Mouse (Mus musculus) heart, embryonic 16.5 days (tissue): Measurements from ENCODE around the gene Dnah14. TPM values are rescaled to one million over a fixed set of nuclear protein-coding genes. Genes with fewer than 3 reads are reported as not detected.

Source experiments
- ATAC-seq: fragments of 200-750 bp; cut with Nextera tagmentation; replicated peaks from 2 replicates; pipeline ENCODE4 v1.8.0; 2017; ENCODE audit warnings: moderate number of reproducible peaks; ENCODE audit not compliant: insufficient read depth, low FRiP score; ENCODE audit errors: extremely low read depth
- H3K27ac ChIP-seq: fragments of 300-500 bp; sonication (generic); 2 replicates; pipeline ENCODE4 v1.5.1; 2014; ENCODE audit warnings: mild to moderate bottlenecking, low read length, control low read depth, moderate library complexity
- H3K27me3 ChIP-seq: fragments of 300-500 bp; sonication (generic); 2 replicates; pipeline ENCODE4 v1.6.1; 2014; ENCODE audit warnings: low read length, mixed read lengths; ENCODE audit not compliant: control insufficient read depth, insufficient read depth
- H3K36me3 ChIP-seq: fragments of 300-500 bp; sonication (generic); 2 replicates; pipeline ENCODE4 v1.6.1; 2014; ENCODE audit not compliant: control insufficient read depth, insufficient read depth
- H3K4me1 ChIP-seq: fragments of 300-500 bp; sonication (generic); 2 replicates; pipeline ENCODE4 v1.6.1; 2014; ENCODE audit warnings: low read length, mixed read lengths; ENCODE audit not compliant: control insufficient read depth, insufficient read depth
- H3K4me2 ChIP-seq: fragments of 300-500 bp; sonication (generic); 2 replicates; pipeline ENCODE4 v1.6.1; 2014; ENCODE audit warnings: low read depth, mild to moderate bottlenecking, control low read depth, low read length
- H3K4me3 ChIP-seq: fragments of 300-500 bp; sonication (generic); 2 replicates; pipeline ENCODE4 v1.5.1; 2014; ENCODE audit warnings: mild to moderate bottlenecking, control low read depth, low read length
- H3K9ac ChIP-seq: fragments of 300-500 bp; sonication (generic); 2 replicates; pipeline ENCODE4 v1.6.1; 2014; ENCODE audit warnings: low read length, control low read depth
- H3K9me3 ChIP-seq: fragments of 300-500 bp; sonication (generic); replicated peaks from 2 replicates; pipeline ENCODE4 v1.6.1; 2016; ENCODE audit warnings: low read length; ENCODE audit not compliant: control insufficient read depth
- WGBS: fragments of 180-500 bp; shearing (Covaris S2); extraction: QIAGEN DNeasy Blood & Tissue Kit; methylation state at CpG from one replicate; pipeline ENCODE4 v1.1.7; 2014; 5-methylcytosine and 5-hydroxymethylcytosine counted together
- polyA plus RNA-seq: library from polyadenylated mRNA; unstranded; fragments of >200 nt; fragmentation: Nextera tagmentation; extraction: Ambion mirVana; gene quantifications from 2 replicates; pipeline ENCODE4 v1.2.1, GENCODE M21; 2015

Dnah14 gene
- polyA plus RNA-seq, 1 experiment from 2014 or later = 0.80 TPM

DNA sequence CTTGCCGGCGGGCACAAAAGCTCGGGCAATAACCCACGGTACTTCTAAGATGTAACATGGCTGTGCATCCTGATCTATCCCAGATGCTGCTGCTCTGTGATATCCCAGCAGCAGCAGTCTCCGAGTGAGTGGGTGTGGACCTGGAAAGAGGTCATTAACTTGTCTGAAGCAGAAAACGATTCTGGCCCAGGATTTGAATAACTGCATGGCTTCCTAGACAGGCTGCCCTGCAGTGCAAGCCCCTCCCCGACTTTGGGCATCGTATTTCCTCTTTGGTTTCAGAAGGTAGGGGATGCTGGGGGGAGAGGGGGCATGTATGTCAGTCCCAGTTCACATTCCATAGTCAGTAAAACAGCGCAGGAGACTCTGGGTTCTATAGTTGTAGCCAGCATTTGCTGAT is 6.9 kb upstream of the Dnah14 start:
- no peak for ATAC-seq
- no peaks in the 10 kb centered on the region for H3K27me3 ChIP-seq
- no peak overlapping the region for H3K4me2 ChIP-seq
- no peaks in the 10 kb centered on the region for H3K36me3 ChIP-seq
- no peak overlapping the region for H3K9ac ChIP-seq
- H3K4me1 ChIP-seq = no peaks in the 10 kb centered on the region
- no peak overlapping the region for H3K27ac ChIP-seq
- H3K4me3 ChIP-seq = no peak overlapping the region
- WGBS = 73% methylated on average over 9 of the region's 9 CpGs
- H3K9me3 ChIP-seq = no peaks in the 10 kb centered on the region

DNA sequence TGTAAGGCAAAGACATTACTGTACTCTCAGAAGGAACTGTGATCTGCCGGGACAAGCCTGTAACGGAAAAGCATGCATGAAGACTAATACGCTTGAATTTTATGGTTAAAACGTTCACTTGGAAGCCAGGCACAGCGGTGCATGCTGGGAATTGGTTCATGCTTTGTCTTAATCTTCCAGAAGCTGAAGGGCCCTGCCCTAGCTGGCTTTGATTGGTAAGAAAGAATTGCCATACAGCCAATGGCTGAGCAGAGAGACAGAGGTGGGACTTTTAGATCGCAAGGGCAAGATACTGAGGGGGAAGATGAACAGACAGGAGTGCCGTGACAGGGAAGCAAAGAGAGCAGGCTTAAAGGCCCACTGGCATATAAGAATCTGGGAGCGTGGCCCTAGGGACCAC is 6.8 kb downstream of the Dnah14 start:
- no peak overlapping the region for H3K4me2 ChIP-seq
- no peaks in the 10 kb centered on the region for H3K4me1 ChIP-seq
- no peak overlapping the region for H3K9ac ChIP-seq
- no peaks in the 10 kb centered on the region for H3K9me3 ChIP-seq
- H3K27me3 ChIP-seq = no peaks in the 10 kb centered on the region
- H3K4me3 ChIP-seq = no peak overlapping the region
- H3K36me3 ChIP-seq = no peaks in the 10 kb centered on the region
- WGBS = 62% methylated on average over 8 of the region's 8 CpGs
- no peak for ATAC-seq
- H3K27ac ChIP-seq = no peak overlapping the region

DNA sequence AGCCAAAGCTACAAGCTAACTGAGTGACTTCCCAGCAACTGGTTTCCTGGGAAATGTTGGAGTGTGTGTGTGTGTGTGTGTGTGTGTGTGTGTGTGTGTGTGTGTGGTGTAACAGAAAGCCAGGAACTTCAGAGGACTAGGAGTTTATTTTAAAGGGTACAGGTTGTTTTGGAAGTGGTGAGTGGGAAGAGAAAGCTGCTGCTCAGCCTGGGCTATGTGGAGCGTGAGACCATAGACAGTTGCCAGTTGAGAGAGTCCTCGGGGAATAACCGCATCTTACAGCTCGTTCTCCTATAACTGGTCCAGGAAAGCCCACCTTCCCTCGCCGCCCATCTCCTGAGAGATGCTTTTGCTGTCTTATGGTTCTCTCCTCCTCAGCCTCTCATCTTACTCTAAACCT is 12.8 kb downstream of the Dnah14 start:
- no peak for ATAC-seq
- Histone ChIP-seq H3K4me3 (no peak overlapping the region), H3K9me3 (no peaks in the 10 kb centered on the region), H3K27ac (no peak overlapping the region), H3K36me3 (no peaks in the 10 kb centered on the region), H3K27me3 (no peaks in the 10 kb centered on the region), H3K4me1 (no peaks in the 10 kb centered on the region), H3K4me2 (no peak overlapping the region), H3K9ac (no peak overlapping the region)
- WGBS = 73% methylated on average over 6 of the region's 6 CpGs

DNA sequence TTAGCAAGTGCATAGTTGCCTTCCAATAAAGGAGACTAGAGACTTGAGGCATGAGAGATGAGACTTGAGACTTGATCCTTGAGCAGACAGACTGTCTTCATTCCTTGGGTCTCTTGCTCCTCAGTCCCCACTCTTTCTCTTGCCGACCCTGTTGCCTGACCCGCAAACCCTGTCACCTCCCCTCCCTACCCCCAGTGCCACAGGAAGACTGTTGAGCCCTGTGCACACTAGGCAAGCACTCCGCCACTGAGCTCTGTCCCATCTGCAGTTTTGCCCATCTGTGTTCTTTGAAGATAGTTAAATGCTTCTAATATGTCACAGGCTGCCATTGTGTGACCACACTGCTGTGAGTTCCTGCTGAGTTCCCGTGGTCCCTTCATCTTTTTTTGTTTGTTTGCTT is 23.0 kb downstream of the Dnah14 start:
- no peaks in the 10 kb centered on the region for H3K27me3 ChIP-seq
- no peak overlapping the region for H3K27ac ChIP-seq
- no peaks in the 10 kb centered on the region for H3K4me1 ChIP-seq
- no peak overlapping the region for H3K9ac ChIP-seq
- no peak overlapping the region for H3K4me3 ChIP-seq
- H3K36me3 ChIP-seq = no peaks in the 10 kb centered on the region
- no peaks in the 10 kb centered on the region for H3K9me3 ChIP-seq
- WGBS = 53% methylated on average over 4 of the region's 4 CpGs
- ATAC-seq = no peak
- no peak overlapping the region for H3K4me2 ChIP-seq

DNA sequence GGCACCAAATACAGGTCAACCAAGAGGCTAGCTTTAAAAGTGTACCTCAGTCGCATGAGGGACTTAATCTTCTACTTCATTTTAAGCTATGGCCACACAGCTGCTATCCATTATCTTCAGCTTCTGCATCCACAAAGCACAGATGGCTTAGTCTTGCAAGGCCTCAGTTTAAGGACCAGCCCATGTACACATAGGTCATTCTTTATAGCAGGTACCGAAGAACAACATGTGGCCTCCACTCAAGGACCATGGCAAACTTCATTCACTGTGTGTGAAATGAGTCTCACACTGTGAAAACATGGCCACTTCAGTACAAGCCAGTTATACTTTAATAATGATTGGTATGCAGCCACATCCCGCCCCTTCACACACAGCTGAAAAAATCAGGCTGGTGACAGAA is 34.8 kb downstream of the Dnah14 start:
- H3K4me1 ChIP-seq = no peaks in the 10 kb centered on the region
- H3K4me2 ChIP-seq = no peak overlapping the region
- no peak overlapping the region for H3K9ac ChIP-seq
- no peaks in the 10 kb centered on the region for H3K27me3 ChIP-seq
- no peak for ATAC-seq
- no peak overlapping the region for H3K27ac ChIP-seq
- H3K4me3 ChIP-seq = no peak overlapping the region
- no peaks in the 10 kb centered on the region for H3K9me3 ChIP-seq
- WGBS = 66% methylated on average over 3 of the region's 3 CpGs
- H3K36me3 ChIP-seq = no peaks in the 10 kb centered on the region

DNA sequence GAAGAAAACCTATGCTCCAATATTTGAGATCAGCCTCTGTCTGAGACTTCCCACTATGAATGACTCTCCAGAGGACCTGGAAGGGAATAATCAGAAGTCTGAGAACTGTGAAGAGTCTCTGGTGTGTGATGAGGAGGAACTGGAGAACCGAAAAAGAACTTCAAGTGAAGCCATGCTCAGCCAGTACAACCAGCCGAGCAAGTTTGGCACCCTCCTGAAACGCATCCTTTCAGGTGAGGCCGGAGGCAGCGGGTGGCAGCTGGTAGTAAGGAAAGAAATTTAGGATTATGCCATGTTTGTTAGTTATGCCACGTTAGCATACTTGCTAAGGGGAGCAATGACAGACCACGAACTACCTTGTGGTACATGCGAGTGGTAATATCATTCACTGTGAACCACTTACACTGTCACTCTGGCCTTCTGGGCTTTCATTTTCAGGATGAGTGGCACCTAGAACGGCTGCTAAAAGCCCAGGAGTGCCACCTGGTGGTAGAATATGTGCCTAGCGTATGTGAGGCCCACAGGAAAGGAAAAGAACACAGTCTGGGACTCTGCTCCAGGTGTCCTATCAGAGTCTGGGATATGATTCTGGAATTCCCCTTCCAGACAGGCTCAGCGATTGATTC is 39.6 kb downstream of the Dnah14 start:
- Histone ChIP-seq H3K4me1 (no peaks in the 10 kb centered on the region), H3K9ac (no peak overlapping the region), H3K4me2 (no peak overlapping the region), H3K9me3 (no peaks in the 10 kb centered on the region), H3K27me3 (no peaks in the 10 kb centered on the region), H3K36me3 (no peaks in the 10 kb centered on the region), H3K4me3 (no peak overlapping the region), H3K27ac (no peak overlapping the region)
- no peak for ATAC-seq
- WGBS = 43% methylated on average over 11 of the region's 11 CpGs

DNA sequence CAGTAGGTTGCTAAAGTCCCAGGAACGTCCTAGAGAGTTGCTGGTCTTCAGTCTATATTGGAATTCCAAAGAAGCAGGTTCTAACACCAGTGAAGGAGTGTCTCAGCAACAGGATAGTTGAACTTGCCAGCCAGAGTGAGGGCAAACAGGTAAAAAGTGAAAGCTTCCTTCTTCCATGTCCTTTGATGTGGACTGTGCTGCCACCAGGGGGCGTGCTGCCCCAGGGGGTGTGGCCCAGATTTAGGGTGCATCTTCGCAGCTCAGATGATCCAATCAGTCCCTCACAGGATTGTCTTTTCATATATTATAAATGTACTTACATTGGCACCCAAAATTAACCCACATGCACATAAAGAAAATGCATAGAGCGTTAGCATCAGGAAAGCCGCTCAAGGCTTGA is 41.0 kb downstream of the Dnah14 start:
- Histone ChIP-seq H3K9ac (no peak overlapping the region), H3K9me3 (no peaks in the 10 kb centered on the region), H3K27me3 (no peaks in the 10 kb centered on the region), H3K36me3 (no peaks in the 10 kb centered on the region), H3K27ac (no peak overlapping the region), H3K4me3 (no peak overlapping the region), H3K4me1 (no peaks in the 10 kb centered on the region), H3K4me2 (no peak overlapping the region)
- WGBS = 53% methylated on average over 5 of the region's 5 CpGs
- no peak for ATAC-seq

DNA sequence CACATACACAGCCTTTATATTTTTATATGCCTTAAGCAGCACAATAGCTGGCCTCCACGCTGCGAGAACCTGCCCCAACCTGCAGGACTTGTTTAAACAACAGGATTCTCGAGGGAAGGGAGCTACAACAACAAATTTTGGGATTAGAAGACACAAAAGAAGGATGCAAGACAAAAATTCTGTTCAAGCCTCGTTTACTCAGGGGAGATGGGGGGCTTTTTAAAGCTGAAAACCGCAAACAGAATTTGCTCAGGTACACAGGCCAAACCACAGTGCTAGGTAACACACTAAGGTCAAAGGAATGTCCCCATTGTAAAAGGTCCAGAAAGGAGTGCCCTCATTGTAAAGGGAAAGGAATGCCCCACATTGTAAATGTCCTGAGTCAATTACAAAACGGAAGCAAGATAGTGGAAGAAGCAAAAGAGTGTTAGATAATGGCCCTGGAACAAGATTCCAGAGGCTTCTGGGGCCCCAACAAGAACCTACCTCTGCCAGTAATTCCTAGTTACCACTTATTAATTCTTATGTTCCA is 46.9 kb downstream of the Dnah14 start:
- no peak overlapping the region for H3K4me3 ChIP-seq
- H3K9ac ChIP-seq = no peak overlapping the region
- H3K36me3 ChIP-seq = no peaks in the 10 kb centered on the region
- 63% methylated on average over 6 of the region's 6 CpGs for WGBS
- no peak overlapping the region for H3K27ac ChIP-seq
- no peaks in the 10 kb centered on the region; the same call in 1 of the 2 replicates for H3K4me1 ChIP-seq
- ATAC-seq = no peak
- no peak overlapping the region for H3K4me2 ChIP-seq
- H3K9me3 ChIP-seq = no peaks in the 10 kb centered on the region
- no peaks in the 10 kb centered on the region for H3K27me3 ChIP-seq

DNA sequence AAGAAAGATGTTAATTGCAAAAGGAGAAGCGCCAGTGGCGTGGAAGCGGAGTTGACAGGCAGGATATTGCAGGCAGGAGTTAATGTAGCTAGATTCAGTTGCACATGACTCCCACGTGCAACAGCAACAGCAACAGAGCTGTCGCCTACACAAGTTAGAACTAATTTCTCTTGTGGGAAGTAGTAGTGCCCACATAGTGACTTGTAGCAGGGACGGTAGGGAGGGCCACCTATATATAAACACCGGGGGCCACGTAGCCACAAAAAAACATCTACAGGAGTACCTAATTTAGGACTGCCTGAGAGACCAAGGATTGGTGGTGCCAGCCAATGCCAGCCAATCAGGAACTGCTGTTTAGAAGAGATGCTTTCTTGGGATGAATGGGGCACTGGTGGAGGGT is 48.5 kb downstream of the Dnah14 start:
- H3K9ac ChIP-seq = no peak overlapping the region
- ATAC-seq = no peak
- H3K27ac ChIP-seq = no peak overlapping the region
- no peaks in the 10 kb centered on the region for H3K36me3 ChIP-seq
- WGBS = 86% methylated on average over 8 of the region's 8 CpGs
- H3K4me1 ChIP-seq = no peaks in the 10 kb centered on the region; the same call in 1 of the 2 replicates
- H3K27me3 ChIP-seq = no peaks in the 10 kb centered on the region
- H3K4me3 ChIP-seq = no peak overlapping the region
- H3K9me3 ChIP-seq = no peaks in the 10 kb centered on the region
- H3K4me2 ChIP-seq = no peak overlapping the region
